Mouse (Mus musculus): Measurements from ENCODE around the gene 9930022D16Rik. TPM values are rescaled to one million over a fixed set of nuclear protein-coding genes. Genes with fewer than 3 reads are reported as not detected.
A peak's percentile ranks its signal among the peaks of the same experiment; 100 is the strongest.

Gene 9930022D16Rik
- polyA plus RNA-seq, 1 experiment, result not detected

- WGBS, result 65% methylated on average over 16 of the region's 16 CpGs
- peaks cover 4% of the 10 kb centered on the region; the same call in 1 of the 2 replicates for H3K4me1 ChIP-seq (ENCODE audit: control insufficient read depth, insufficient read depth, low read length)
- TF ChIP-seq CTCF (IDR thresholded peaks at IDR 0.05; ENCODE audit: control insufficient read depth, insufficient read depth, low read length) (no peak), POLR2A (IDR thresholded peaks at IDR 0.05; ENCODE audit: borderline replicate concordance, control insufficient read depth, low read depth, low read length) (no peak)
- H3K4me3 ChIP-seq (replicated peaks; ENCODE audit: control insufficient read depth, low read depth, low read length), result no peak overlapping the region
- H3K27ac ChIP-seq (ENCODE audit: control insufficient read depth, insufficient read depth, low read depth, low read length, poor library complexity), result no peak overlapping the region
These were observed 20.6 kb downstream of the 9930022D16Rik start for GRCm38 (mm10) chr11:109434233-109434798.

DNA sequence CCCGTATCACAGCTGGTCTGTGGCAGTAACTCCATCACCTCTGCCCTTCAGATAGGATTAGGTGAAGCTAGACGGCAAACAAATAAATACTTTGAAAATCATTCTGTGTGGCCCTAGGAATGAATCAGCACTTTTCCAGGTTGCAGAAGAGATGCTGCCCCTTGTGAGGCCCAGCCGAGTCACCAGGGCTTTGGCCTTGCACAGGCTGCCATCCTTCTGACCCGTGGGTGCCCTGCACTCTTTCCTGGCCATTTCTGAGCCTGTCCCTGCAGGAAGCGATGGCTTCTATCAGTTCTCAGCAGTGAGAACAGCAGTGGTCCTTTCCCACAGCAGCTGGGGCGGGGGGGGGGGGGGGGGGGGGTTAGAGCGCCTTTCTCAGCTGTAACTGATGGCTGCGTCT, 23.2 kb downstream of the 9930022D16Rik start:
- H3K27ac ChIP-seq (ENCODE audit: control insufficient read depth, insufficient read depth, low read depth, low read length, poor library complexity), result no peak overlapping the region
- peaks cover 2% of the 10 kb centered on the region; the same call in 1 of the 2 replicates for H3K4me1 ChIP-seq (ENCODE audit: control insufficient read depth, insufficient read depth, low read length)
- 55% methylated on average over 8 of the region's 8 CpGs for WGBS
- H3K4me3 ChIP-seq (replicated peaks; ENCODE audit: control insufficient read depth, low read depth, low read length), result no peak overlapping the region
- TF ChIP-seq POLR2A (IDR thresholded peaks at IDR 0.05; ENCODE audit: borderline replicate concordance, control insufficient read depth, low read depth, low read length), result no peak
- TF ChIP-seq CTCF (IDR thresholded peaks at IDR 0.05; ENCODE audit: control insufficient read depth, insufficient read depth, low read length), result no peak

DNA sequence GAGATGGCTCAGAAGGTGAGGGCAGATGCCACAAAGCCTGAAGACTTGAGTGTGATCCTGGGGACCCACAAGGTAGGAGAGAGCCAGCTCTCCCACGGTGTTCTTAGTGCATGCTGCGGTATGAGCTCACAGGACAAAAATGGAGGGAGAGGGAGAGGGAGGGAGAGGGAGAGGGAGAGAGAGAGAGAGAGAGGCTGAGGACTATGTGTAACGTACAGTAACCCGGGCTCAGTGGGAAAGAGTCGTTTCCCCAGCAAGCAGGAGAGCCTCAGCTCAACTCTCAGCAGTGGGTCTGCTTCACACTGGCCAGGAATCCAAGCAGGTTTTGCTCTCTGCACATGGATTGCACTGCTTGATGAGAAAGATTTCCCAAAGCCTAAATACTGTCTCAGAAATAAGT, 25.5 kb downstream of the 9930022D16Rik start:
- no peak overlapping the region for H3K27ac ChIP-seq (ENCODE audit: control insufficient read depth, insufficient read depth, low read depth, low read length, poor library complexity)
- WGBS, result 44% methylated on average over 5 of the region's 5 CpGs
- peaks cover 1% of the 10 kb centered on the region; the same call in 1 of the 2 replicates for H3K4me1 ChIP-seq (ENCODE audit: control insufficient read depth, insufficient read depth, low read length)
- H3K4me3 ChIP-seq (replicated peaks; ENCODE audit: control insufficient read depth, low read depth, low read length), result no peak overlapping the region
- TF ChIP-seq POLR2A (IDR thresholded peaks at IDR 0.05; ENCODE audit: borderline replicate concordance, control insufficient read depth, low read depth, low read length), result no peak
- no peak for TF ChIP-seq CTCF (IDR thresholded peaks at IDR 0.05; ENCODE audit: control insufficient read depth, insufficient read depth, low read length)

DNA sequence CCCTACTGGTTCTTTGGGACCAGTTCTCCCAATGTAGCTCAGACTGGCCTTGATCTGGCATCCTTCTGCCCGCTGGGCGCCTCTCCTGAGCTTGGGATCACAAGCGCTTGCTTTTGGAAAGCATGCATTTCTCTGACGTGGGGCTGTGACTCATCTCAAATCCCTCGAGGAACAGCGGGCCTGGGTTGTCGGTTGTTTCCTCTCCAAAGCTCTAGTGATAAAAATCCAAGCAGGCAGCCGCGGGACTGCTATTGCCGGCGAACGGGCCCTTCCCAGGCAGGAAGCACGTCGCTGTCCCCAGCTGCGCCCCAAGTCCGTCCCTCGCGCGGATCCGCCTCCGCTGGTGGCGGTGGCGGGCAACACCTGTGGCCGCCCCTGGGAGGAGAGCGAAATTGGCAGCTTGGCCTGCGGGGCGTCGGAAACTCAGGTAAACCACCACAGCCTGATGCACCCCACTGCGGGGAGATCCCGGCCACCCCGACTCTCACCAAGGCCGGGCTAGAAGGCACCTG, 26.2 kb downstream of the 9930022D16Rik start:
- TF ChIP-seq POLR2A (IDR thresholded peaks at IDR 0.05; ENCODE audit: borderline replicate concordance, control insufficient read depth, low read depth, low read length) (peak; percentile 62; the same call in 1 of the 2 replicates), CTCF (IDR thresholded peaks at IDR 0.05; ENCODE audit: control insufficient read depth, insufficient read depth, low read length) (no peak)
- WGBS, result 2% methylated on average over 32 of the region's 32 CpGs
- H3K4me3 ChIP-seq (replicated peaks; ENCODE audit: control insufficient read depth, low read depth, low read length), result peak overlapping the region; percentile 62
- H3K4me1 ChIP-seq (ENCODE audit: control insufficient read depth, insufficient read depth, low read length), result peaks cover 1% of the 10 kb centered on the region; the same call in 1 of the 2 replicates
- peak overlapping the region; percentile 70 for H3K27ac ChIP-seq (ENCODE audit: control insufficient read depth, insufficient read depth, low read depth, low read length, poor library complexity)

- TF ChIP-seq POLR2A (IDR thresholded peaks at IDR 0.05; ENCODE audit: borderline replicate concordance, control insufficient read depth, low read depth, low read length) (no peak), CTCF (IDR thresholded peaks at IDR 0.05; ENCODE audit: control insufficient read depth, insufficient read depth, low read length) (no peak)
- H3K4me3 ChIP-seq (replicated peaks; ENCODE audit: control insufficient read depth, low read depth, low read length), result no peak overlapping the region
- no peak overlapping the region for H3K27ac ChIP-seq (ENCODE audit: control insufficient read depth, insufficient read depth, low read depth, low read length, poor library complexity)
- WGBS, result 46% methylated on average over 4 of the region's 4 CpGs
- H3K4me1 ChIP-seq (ENCODE audit: control insufficient read depth, insufficient read depth, low read length), result peaks cover 1% of the 10 kb centered on the region; the same call in 1 of the 2 replicates
These were observed 26.9 kb downstream of the 9930022D16Rik start for GRCm38 (mm10) chr11:109440641-109441040.

DNA sequence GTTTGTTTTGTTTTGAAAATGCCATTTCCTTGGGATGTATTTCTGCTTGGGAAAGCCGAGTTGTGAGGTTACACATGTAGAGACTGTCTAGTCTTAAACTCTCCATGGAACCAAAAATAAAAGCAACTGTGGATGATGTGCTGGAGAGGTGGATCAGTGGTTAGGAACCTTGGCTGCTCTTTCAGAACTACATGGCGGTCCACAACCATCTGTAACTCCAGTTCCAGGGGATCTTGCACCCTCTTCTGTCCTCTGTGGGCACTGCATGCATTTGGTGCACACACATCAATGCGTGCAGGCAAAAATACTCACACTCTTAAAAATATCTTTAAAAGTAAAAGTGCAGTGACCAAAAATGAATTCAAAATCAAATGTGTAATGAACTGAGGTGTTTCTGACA, 27.4 kb downstream of the 9930022D16Rik start:
- TF ChIP-seq CTCF (IDR thresholded peaks at IDR 0.05; ENCODE audit: control insufficient read depth, insufficient read depth, low read length) (peak; percentile 83), POLR2A (IDR thresholded peaks at IDR 0.05; ENCODE audit: borderline replicate concordance, control insufficient read depth, low read depth, low read length) (no peak)
- Histone ChIP-seq H3K4me3 (replicated peaks; ENCODE audit: control insufficient read depth, low read depth, low read length) (no peak overlapping the region), H3K4me1 (ENCODE audit: control insufficient read depth, insufficient read depth, low read length) (peaks cover 1% of the 10 kb centered on the region; the same call in 1 of the 2 replicates), H3K27ac (ENCODE audit: control insufficient read depth, insufficient read depth, low read depth, low read length, poor library complexity) (no peak overlapping the region)
- WGBS, result 57% methylated on average over 3 of the region's 3 CpGs

DNA sequence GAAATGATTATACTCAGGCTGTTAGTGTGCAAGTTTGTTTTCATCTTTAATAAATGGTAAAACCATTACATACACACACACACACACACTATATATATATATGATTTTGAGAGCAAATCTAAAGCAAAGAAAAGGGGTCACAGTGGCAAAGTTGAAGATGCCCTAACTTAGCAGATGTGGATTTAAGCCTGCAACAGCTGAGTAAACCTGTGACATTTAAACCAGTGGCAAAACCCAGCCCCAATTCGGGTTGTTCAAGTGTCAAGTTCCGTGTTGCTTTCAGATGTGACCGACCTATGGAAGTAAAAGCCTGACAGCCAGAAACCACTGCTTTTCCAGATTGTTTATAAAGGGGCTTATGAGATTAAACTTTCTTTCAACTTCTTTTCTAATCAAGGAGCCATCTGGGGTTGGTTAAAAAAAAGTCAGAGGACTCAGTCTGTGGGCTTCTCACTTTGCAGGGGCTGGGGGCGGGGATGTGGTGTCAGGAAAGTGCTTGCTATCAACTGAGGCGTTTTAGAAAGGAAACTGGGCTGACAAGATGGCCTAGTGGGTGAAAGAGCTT, 28.5 kb downstream of the 9930022D16Rik start:
- peaks cover 1% of the 10 kb centered on the region; the same call in 1 of the 2 replicates for H3K4me1 ChIP-seq (ENCODE audit: control insufficient read depth, insufficient read depth, low read length)
- WGBS, result 53% methylated on average over 5 of the region's 5 CpGs
- H3K4me3 ChIP-seq (replicated peaks; ENCODE audit: control insufficient read depth, low read depth, low read length), result no peak overlapping the region
- H3K27ac ChIP-seq (ENCODE audit: control insufficient read depth, insufficient read depth, low read depth, low read length, poor library complexity), result no peak overlapping the region
- TF ChIP-seq POLR2A (IDR thresholded peaks at IDR 0.05; ENCODE audit: borderline replicate concordance, control insufficient read depth, low read depth, low read length), result no peak
- no peak for TF ChIP-seq CTCF (IDR thresholded peaks at IDR 0.05; ENCODE audit: control insufficient read depth, insufficient read depth, low read length)

DNA sequence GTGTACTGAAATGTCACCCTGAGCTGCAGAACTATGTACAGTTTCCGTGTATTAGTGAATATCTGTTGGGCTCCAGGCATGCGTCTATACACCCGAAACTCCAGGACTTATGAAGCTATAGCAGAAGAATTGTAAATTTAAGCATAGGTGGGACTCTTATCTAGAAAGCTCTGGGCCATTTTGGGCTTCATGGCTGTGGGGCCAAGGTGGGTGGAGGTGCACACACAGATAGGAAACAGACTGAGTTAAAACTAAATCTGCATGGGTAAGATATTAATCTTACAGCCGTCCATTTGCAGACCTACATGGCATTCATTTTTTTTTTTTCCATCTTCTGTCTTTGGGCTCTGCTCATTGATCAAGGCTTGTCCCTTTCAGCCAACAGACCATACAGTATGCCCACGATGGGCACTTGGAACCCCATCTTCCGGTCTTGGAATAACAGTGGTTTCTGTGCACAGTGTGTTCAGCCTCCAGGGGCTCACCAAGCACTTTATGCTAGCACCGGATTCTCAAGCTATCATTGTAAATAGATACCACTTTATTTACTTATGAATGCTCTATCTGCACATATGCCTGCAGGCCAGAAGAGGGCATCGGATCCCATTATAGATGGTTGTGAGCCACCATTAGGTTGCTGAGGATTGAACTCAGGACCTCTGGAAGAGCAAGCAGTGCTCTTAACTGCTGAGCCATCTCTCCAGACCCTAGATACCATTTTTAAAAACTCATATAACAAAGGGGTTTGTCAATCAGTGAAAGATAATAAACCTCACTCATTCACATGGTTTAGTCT, 29.9 kb downstream of the 9930022D16Rik start:
- WGBS, result 77% methylated on average over 8 of the region's 8 CpGs
- no peak for TF ChIP-seq CTCF (IDR thresholded peaks at IDR 0.05; ENCODE audit: control insufficient read depth, insufficient read depth, low read length)
- Histone ChIP-seq H3K4me1 (ENCODE audit: control insufficient read depth, insufficient read depth, low read length) (no peaks in the 10 kb centered on the region; the same call in 1 of the 2 replicates), H3K4me3 (replicated peaks; ENCODE audit: control insufficient read depth, low read depth, low read length) (no peak overlapping the region), H3K27ac (ENCODE audit: control insufficient read depth, insufficient read depth, low read depth, low read length, poor library complexity) (no peak overlapping the region)

Measured in bone marrow, adult 2 months (tissue).